ENCODE assay signal across 16 mouse cellular contexts in the genomic region with DNA sequence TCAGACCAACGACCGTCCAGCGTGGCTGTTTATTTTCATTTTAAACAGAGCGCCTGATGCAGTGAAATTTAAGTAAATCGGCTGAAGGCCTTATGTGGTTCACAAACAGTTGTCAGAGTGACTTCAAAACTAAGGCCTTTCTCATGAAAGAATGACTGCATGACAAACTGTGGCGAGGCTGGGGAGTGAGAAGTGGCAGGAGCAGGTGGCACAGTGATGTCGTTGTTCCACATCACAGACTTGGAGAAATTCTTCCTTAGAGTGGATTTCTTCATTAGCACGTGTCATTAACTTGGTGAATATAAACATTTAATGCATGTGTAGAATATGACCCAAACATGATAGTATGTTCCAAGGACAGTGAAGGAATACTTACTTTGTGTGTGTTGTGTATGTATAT.
"Had no signal": no experiment of that assay in that cellular context is flagged by ENCODE, and none has a peak within 500 bp of the region (broad histone marks: within the 10 kb centered on the region; RNA-seq: fewer than 3 reads in every experiment).

No protein-coding gene starts in this region.

- H3K27ac ChIP-seq: kidney, postnatal 0 days; liver, embryonic 14.5 days had no signal

- H3K9me3 ChIP-seq: limb, embryonic 12.5 days; midbrain, embryonic 12.5 days had no signal

- H3K9ac ChIP-seq: limb, embryonic 12.5 days; liver, embryonic 14.5 days; midbrain, embryonic 12.5 days had no signal

- H3K4me2 ChIP-seq: limb, embryonic 12.5 days; midbrain, embryonic 12.5 days had no signal

- H3K4me1 ChIP-seq: limb, embryonic 12.5 days; midbrain, embryonic 12.5 days had no signal

- ATAC-seq: midbrain, embryonic 16.5 days had no signal

- DNase-seq: kidney, adult 8-10 months; kidney, postnatal 36 days; layer of hippocampus, adult 9-11 months; layer of hippocampus, postnatal 36 days; lung, adult 2 months; lung, postnatal 10 days; lung, postnatal 4 days; right cerebral cortex, postnatal 4 days; spleen, adult 18-20 months; thymus, adult 18-20 months; thymus, postnatal 14 days had no signal

- H3K4me3 ChIP-seq: limb, embryonic 12.5 days; midbrain, embryonic 12.5 days had no signal

- H3K27me3 ChIP-seq: limb, embryonic 12.5 days; midbrain, embryonic 12.5 days had no signal
